Mouse (Mus musculus): ENCODE measurements around the gene Rapgef5. TPM values are rescaled to one million over a fixed set of nuclear protein-coding genes. Genes with fewer than 3 reads are reported as not detected.

The Rapgef5 gene
- total and polyA plus RNA-seq, 3 experiments: not detected

DNA sequence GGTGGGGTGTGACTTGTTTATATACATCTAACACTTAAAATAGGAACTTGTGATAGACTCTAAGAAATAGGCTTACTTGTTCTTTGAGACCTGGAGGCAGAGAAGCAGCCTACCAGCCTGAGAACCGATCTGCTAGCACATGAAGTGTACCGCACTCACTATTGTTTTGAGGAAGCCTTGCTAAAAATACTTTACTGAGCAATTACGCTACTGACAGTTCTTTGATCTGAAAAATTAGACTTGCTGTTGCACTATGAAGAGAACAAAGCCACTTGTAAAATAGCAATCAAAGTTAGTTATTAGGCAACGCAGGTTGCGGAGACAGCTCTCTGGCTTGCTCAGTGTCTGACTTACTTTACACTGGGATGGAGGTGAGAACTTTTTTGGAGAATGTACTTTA is 37.1 kb downstream of the Rapgef5 start:
- Histone ChIP-seq H3K27ac (ENCODE audit: control insufficient read depth, low read depth, low read length) (no peak overlapping the region), H3K27me3 (ENCODE audit: control insufficient read depth in 1 of 2, insufficient read depth in 2 of 2, low read length in 2 of 2) (no peaks in the 10 kb centered on the region), H3K4me1 (ENCODE audit: control insufficient read depth in 1 of 2, insufficient read depth in 2 of 2, low read length in 2 of 2) (no peaks in the 10 kb centered on the region)

DNA sequence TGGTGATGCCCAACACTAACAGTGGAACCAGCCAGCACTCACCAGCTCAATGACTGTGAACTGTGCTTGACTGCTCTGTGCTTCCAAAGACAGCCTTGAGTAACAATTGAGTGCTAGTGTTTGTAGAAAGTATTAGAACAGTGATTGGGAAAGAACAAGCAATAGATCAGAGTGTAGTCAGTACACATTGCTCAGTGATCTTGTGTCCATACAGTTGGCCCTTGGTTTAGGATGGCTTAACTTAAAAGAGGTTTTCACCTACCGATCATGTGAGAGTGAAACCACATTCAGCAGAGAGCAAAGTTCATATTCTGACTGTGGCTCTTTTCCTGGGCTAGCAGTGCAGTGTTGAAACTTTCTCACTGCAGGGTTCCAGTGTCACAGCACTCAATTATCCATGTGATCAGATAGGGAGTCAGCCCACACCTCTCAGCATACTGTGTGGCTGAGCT is 38.4 kb downstream of the Rapgef5 start:
- H3K27ac ChIP-seq (ENCODE audit: control insufficient read depth, low read depth, low read length): no peak overlapping the region
- no peaks in the 10 kb centered on the region; the same call in 1 of the 2 replicates for H3K9me3 ChIP-seq (replicated peaks; ENCODE audit: insufficient read depth, low read length)
- H3K36me3 ChIP-seq (ENCODE audit: control insufficient read depth in 1 of 2, insufficient read depth in 2 of 2, low read length in 2 of 2): no peaks in the 10 kb centered on the region
- TF ChIP-seq NRF1 (IDR thresholded peaks at IDR 0.05; ENCODE audit: insufficient read depth, low read depth, low read length, poor library complexity, severe bottlenecking) (no peak), TAL1 (IDR thresholded peaks at IDR 0.05; ENCODE audit: low read length) (no peak), E2F4 (IDR thresholded peaks at IDR 0.05; ENCODE audit: borderline replicate concordance, low read depth, low read length) (no peak), USF2 (IDR thresholded peaks at IDR 0.05; ENCODE audit: borderline replicate concordance in 1 of 2, insufficient read depth in 1 of 2, low read depth in 1 of 2, low read length in 2 of 2) (no peak), GABPA (IDR thresholded peaks at IDR 0.05; ENCODE audit: low read depth, low read length) (no peak), HCFC1 (IDR thresholded peaks at IDR 0.05; ENCODE audit: low read depth, low read length) (no peak), ETS1 (IDR thresholded peaks at IDR 0.05; ENCODE audit: low read depth, low read length) (no peak), KAT2A (conservative IDR thresholded peaks at IDR 0.05; ENCODE audit: low read depth, low read length) (no peak), TBP (IDR thresholded peaks at IDR 0.05; ENCODE audit: low read depth, low read length) (no peak), TCF12 (IDR thresholded peaks at IDR 0.05; ENCODE audit: low read depth, low read length) (no peak), POLR2AphosphoS2 (IDR thresholded peaks at IDR 0.05; ENCODE audit: low read length) (no peak), USF1 (IDR thresholded peaks at IDR 0.05; ENCODE audit: low read depth, low read length) (no peak), MAX (IDR thresholded peaks at IDR 0.05; ENCODE audit: low read length) (no peak), MAFK (IDR thresholded peaks at IDR 0.05; ENCODE audit: borderline replicate concordance, low read depth, low read length) (no peak), ZNF384 (IDR thresholded peaks at IDR 0.05; ENCODE audit: low read depth, low read length) (no peak), MAZ (IDR thresholded peaks at IDR 0.05; ENCODE audit: low read depth, low read length) (no peak), ELF1 (IDR thresholded peaks at IDR 0.05; ENCODE audit: low read depth, low read length) (no peak), RAD21 (IDR thresholded peaks at IDR 0.05; ENCODE audit: low read depth, low read length) (no peak), ZMIZ1 (IDR thresholded peaks at IDR 0.05; ENCODE audit: low read depth, low read length) (no peak), MYB (IDR thresholded peaks at IDR 0.05; ENCODE audit: low read depth, low read length) (no peak)
- no peak for DNase-seq (ENCODE audit: low read depth, low spot score)
- no peaks in the 10 kb centered on the region for H3K4me1 ChIP-seq (ENCODE audit: control insufficient read depth in 1 of 2, insufficient read depth in 2 of 2, low read length in 2 of 2)
- H3K79me2 ChIP-seq (ENCODE audit: control insufficient read depth, insufficient read depth, low read length, poor library complexity): no peaks in the 10 kb centered on the region
- no peak overlapping the region for H3K9ac ChIP-seq (ENCODE audit: control insufficient read depth, low read depth, low read length, poor library complexity, severe bottlenecking)
- no peak overlapping the region for H3K4me3 ChIP-seq (ENCODE audit: control insufficient read depth in 1 of 2, insufficient read depth in 1 of 2, low read depth in 2 of 2, low read length in 2 of 2)
- no peaks in the 10 kb centered on the region for H3K27me3 ChIP-seq (ENCODE audit: control insufficient read depth in 1 of 2, insufficient read depth in 2 of 2, low read length in 2 of 2)

More for the DNA sequence above, 37.1 kb downstream of the Rapgef5 start:
- Histone ChIP-seq H3K36me3 (ENCODE audit: control insufficient read depth in 1 of 2, insufficient read depth in 2 of 2, low read length in 2 of 2) (no peaks in the 10 kb centered on the region), H3K9me3 (replicated peaks; ENCODE audit: insufficient read depth, low read length) (no peaks in the 10 kb centered on the region; the same call in 1 of the 2 replicates), H3K9ac (ENCODE audit: control insufficient read depth, low read depth, low read length, poor library complexity, severe bottlenecking) (no peak overlapping the region), H3K79me2 (ENCODE audit: control insufficient read depth, insufficient read depth, low read length, poor library complexity) (no peaks in the 10 kb centered on the region), H3K4me3 (ENCODE audit: control insufficient read depth in 1 of 2, insufficient read depth in 1 of 2, low read depth in 2 of 2, low read length in 2 of 2) (no peak overlapping the region)
- TF ChIP-seq POLR2AphosphoS2 (IDR thresholded peaks at IDR 0.05; ENCODE audit: low read length) (no peak), ZC3H11A (IDR thresholded peaks at IDR 0.05; ENCODE audit: low read depth, low read length) (no peak), NELFE (IDR thresholded peaks at IDR 0.05; ENCODE audit: low read depth, low read length) (no peak), MAFK (IDR thresholded peaks at IDR 0.05; ENCODE audit: borderline replicate concordance, low read depth, low read length) (no peak)
- DNase-seq (ENCODE audit: low read depth, low spot score): no peak

Data from MEL (cell line).